Mouse (Mus musculus): ENCODE measurements around the gene B4galt7.

GRCm38 (mm10) chr13:55570286-55570973, 29.3 kb upstream of the B4galt7 start:
- no peak for TF ChIP-seq ZNF384 (IDR thresholded peaks at IDR 0.05; ENCODE audit: low read depth, low read length)
- TF ChIP-seq CTCF (conservative IDR thresholded peaks at IDR 0.05 in 1 of 2, IDR thresholded peaks at IDR 0.05 in 1 of 2; ENCODE audit: low read depth in 2 of 2, low read length in 2 of 2), result no peak
- no peak for TF ChIP-seq GABPA (IDR thresholded peaks at IDR 0.05; ENCODE audit: insufficient replicate concordance, low read depth, low read length)

Data from CH12.LX (cell line).